Mouse (Mus musculus) midbrain, postnatal 0 days (tissue): ENCODE measurements at regions not wholly inside any gene's neighbourhood (a gene's known extent, or its start where the extent isn't known, plus 50 kb on each side); places are given as distances from the start of the nearest gene placed in this dataset.

ENCODE experiments used
- ATAC-seq: fragments of 200-750 bp; cut with Nextera tagmentation; 2 replicates; pipeline ENCODE4 v1.8.0; 2017; ENCODE audit warnings: moderate number of reproducible peaks, mild to moderate bottlenecking, moderate TSS enrichment, moderate library complexity; ENCODE audit not compliant: low FRiP score
- DNase-seq: peaks from one replicate; pipeline ENCODE4 v3.0.0-alpha.2; 2015; ENCODE audit warnings: low spot score
- H3K27ac ChIP-seq: fragments of 300-500 bp; sonication (generic); 2 replicates; pipeline ENCODE4 v1.5.1; 2014; ENCODE audit warnings: low read depth, mild to moderate bottlenecking, low read length, mixed read lengths
- H3K27me3 ChIP-seq: fragments of 300-500 bp; sonication (generic); 2 replicates; pipeline ENCODE4 v1.6.1; 2014; ENCODE audit warnings: low read length, control low read depth, mixed read lengths; ENCODE audit not compliant: insufficient read depth
- H3K36me3 ChIP-seq: fragments of 300-500 bp; sonication (generic); 2 replicates; pipeline ENCODE4 v1.6.1; 2014; ENCODE audit warnings: low read length, control low read depth, mixed read lengths; ENCODE audit not compliant: insufficient read depth
- H3K4me1 ChIP-seq: fragments of 300-500 bp; sonication (generic); 2 replicates; pipeline ENCODE4 v1.6.1; 2014; ENCODE audit warnings: mild to moderate bottlenecking, control low read depth, antibody characterized with exemption, low read length, mixed read lengths; ENCODE audit not compliant: insufficient read depth
- H3K4me2 ChIP-seq: fragments of 300-500 bp; sonication (generic); 2 replicates; pipeline ENCODE4 v1.6.1; 2014; ENCODE audit warnings: low read depth, mild to moderate bottlenecking, low read length, mixed read lengths; ENCODE audit not compliant: poor library complexity, severe bottlenecking
- H3K4me3 ChIP-seq: fragments of 300-500 bp; sonication (generic); 2 replicates; pipeline ENCODE4 v1.5.1; 2014; ENCODE audit warnings: low read depth, mild to moderate bottlenecking, low read length, moderate library complexity
- H3K9ac ChIP-seq: fragments of 300-500 bp; sonication (generic); replicated peaks from 2 replicates; pipeline ENCODE4 v1.6.1; 2014; ENCODE audit warnings: mild to moderate bottlenecking, low read length, moderate library complexity, mixed read lengths; ENCODE audit not compliant: poor library complexity, severe bottlenecking
- H3K9me3 ChIP-seq: fragments of 300-500 bp; sonication (generic); 2 replicates; pipeline ENCODE4 v1.6.1; 2016; ENCODE audit warnings: low read length, control low read depth
- CTCF ChIP-seq: IDR thresholded peaks from 2 replicates; pipeline ENCODE4 v1.5.1; 2016; ENCODE audit warnings: antibody characterized with exemption, mild to moderate bottlenecking
- WGBS: fragments of 180-500 bp; shearing (Covaris S2); extraction: QIAGEN DNeasy Blood & Tissue Kit; methylation state at CpG from one replicate; pipeline ENCODE4 v1.1.7; 2014; 5-methylcytosine and 5-hydroxymethylcytosine counted together

- Histone ChIP-seq H3K4me3 (no peak overlapping the region), H3K4me1 (no peaks in the 10 kb centered on the region), H3K9me3 (no peaks in the 10 kb centered on the region), H3K27ac (no peak overlapping the region), H3K36me3 (no peaks in the 10 kb centered on the region), H3K9ac (no peak overlapping the region), H3K4me2 (no peak overlapping the region), H3K27me3 (no peaks in the 10 kb centered on the region)
- TF ChIP-seq CTCF = no peak
- WGBS = 86% methylated on average over 6 of the region's 6 CpGs
- DNase-seq (no peak), ATAC-seq (no peak)
Observed at GRCm38 (mm10) chr19:30306919-30307318, 74.2 kb downstream of the Mbl2 start.

GRCm38 (mm10) chr19:30317314-30317713 lies 84.6 kb downstream of the Mbl2 start:
- H3K4me1 ChIP-seq = no peaks in the 10 kb centered on the region
- H3K36me3 ChIP-seq = no peaks in the 10 kb centered on the region
- 87% methylated on average over 3 of the region's 3 CpGs for WGBS
- H3K4me2 ChIP-seq = no peak overlapping the region
- H3K27me3 ChIP-seq = no peaks in the 10 kb centered on the region
- H3K9me3 ChIP-seq = no peaks in the 10 kb centered on the region
- DNase-seq (no peak), ATAC-seq (no peak)
- no peak overlapping the region for H3K9ac ChIP-seq
- H3K4me3 ChIP-seq = no peak overlapping the region
- H3K27ac ChIP-seq = no peak overlapping the region
- TF ChIP-seq CTCF = no peak

- Histone ChIP-seq H3K4me2 (no peak overlapping the region), H3K27me3 (no peaks in the 10 kb centered on the region), H3K4me3 (no peak overlapping the region), H3K4me1 (no peaks in the 10 kb centered on the region), H3K27ac (no peak overlapping the region), H3K36me3 (no peaks in the 10 kb centered on the region), H3K9me3 (no peaks in the 10 kb centered on the region), H3K9ac (no peak overlapping the region)
- TF ChIP-seq CTCF = no peak
- ATAC-seq = no peak
- DNase-seq = no peak
Observed at GRCm38 (mm10) chr19:30327693-30328092, 95.0 kb downstream of the Mbl2 start.

- H3K4me2 ChIP-seq = no peak overlapping the region
- no peaks in the 10 kb centered on the region for H3K4me1 ChIP-seq
- no peaks in the 10 kb centered on the region for H3K9me3 ChIP-seq
- no peak overlapping the region for H3K9ac ChIP-seq
- no peaks in the 10 kb centered on the region for H3K36me3 ChIP-seq
- H3K27ac ChIP-seq = no peak overlapping the region
- no peak overlapping the region for H3K4me3 ChIP-seq
- 86% methylated on average over 4 of the region's 4 CpGs for WGBS
- DNase-seq (no peak), ATAC-seq (no peak)
- no peaks in the 10 kb centered on the region for H3K27me3 ChIP-seq
- no peak for TF ChIP-seq CTCF
Observed at GRCm38 (mm10) chr19:30328886-30329285, 96.1 kb downstream of the Mbl2 start.

GRCm38 (mm10) chr19:30330792-30331191 lies 98.0 kb downstream of the Mbl2 start:
- Histone ChIP-seq H3K36me3 (no peaks in the 10 kb centered on the region), H3K4me2 (no peak overlapping the region), H3K4me1 (no peaks in the 10 kb centered on the region), H3K27me3 (no peaks in the 10 kb centered on the region), H3K9me3 (no peaks in the 10 kb centered on the region), H3K27ac (no peak overlapping the region), H3K4me3 (no peak overlapping the region), H3K9ac (no peak overlapping the region)
- DNase-seq (no peak), ATAC-seq (no peak)
- WGBS = 91% methylated on average over 7 of the region's 7 CpGs
- no peak for TF ChIP-seq CTCF

GRCm38 (mm10) chr19:30331850-30332249 lies 99.1 kb downstream of the Mbl2 start:
- no peak for DNase-seq
- Histone ChIP-seq H3K9me3 (no peaks in the 10 kb centered on the region), H3K27ac (no peak overlapping the region), H3K4me2 (no peak overlapping the region), H3K4me3 (no peak overlapping the region), H3K27me3 (no peaks in the 10 kb centered on the region), H3K4me1 (no peaks in the 10 kb centered on the region), H3K9ac (no peak overlapping the region), H3K36me3 (no peaks in the 10 kb centered on the region)
- WGBS = 58% methylated on average over 1 of the region's 1 CpGs
- ATAC-seq = no peak
- TF ChIP-seq CTCF = no peak

GRCm38 (mm10) chr19:30344401-30344800 lies 111.7 kb downstream of the Mbl2 start:
- ATAC-seq (no peak), DNase-seq (no peak)
- Histone ChIP-seq H3K4me3 (no peak overlapping the region), H3K4me1 (no peaks in the 10 kb centered on the region), H3K36me3 (no peaks in the 10 kb centered on the region), H3K9me3 (no peaks in the 10 kb centered on the region), H3K4me2 (no peak overlapping the region), H3K9ac (no peak overlapping the region), H3K27me3 (no peaks in the 10 kb centered on the region), H3K27ac (no peak overlapping the region)
- no peak for TF ChIP-seq CTCF
- 87% methylated on average over 5 of the region's 5 CpGs for WGBS
